In the genomic region with DNA sequence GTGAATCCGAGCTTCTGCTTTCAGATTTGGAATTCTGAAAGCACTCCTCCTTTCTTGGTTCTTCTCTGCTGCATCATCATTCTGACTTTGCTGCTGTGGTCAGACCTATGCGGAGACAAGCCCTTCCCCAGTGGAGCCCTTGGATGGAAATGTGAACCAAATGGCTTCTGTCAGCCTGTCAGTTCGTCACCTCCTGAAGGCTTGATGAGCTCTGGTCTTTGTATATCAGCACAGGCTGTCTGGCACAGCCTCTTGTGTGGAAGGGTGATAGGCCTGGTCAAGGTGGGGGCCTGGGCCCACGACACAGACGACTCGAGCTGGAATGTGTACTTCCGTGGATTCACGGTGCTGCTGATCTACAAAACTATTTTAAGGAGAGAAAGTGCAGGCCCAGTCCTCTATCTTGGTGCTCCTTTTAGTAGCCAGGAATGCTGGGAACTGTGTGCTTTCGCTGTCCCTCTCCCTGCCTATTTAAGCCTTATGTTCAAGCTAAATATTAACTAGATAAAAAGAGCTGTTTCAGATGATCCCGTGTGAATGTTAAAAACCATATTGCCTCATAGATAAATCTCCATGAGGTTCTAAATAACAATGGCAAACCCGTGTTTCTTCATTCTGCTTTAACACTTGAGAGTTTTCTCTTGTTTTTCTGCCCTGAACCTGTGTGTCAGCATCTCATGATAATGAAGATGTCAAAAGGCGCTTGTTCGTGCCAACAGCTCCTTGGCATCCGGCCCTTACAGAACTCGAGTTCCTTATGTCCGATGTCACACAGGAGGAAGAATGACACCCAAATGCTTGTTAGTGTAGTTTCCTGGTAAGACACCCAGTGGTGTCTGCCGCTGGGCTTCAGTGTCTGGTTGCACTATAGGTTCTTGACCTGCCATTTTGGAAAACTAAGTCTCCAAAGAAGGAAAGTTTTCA, we compare ENCODE assay signal across 9 mouse cellular contexts. TPM values are rescaled to one million over a fixed set of nuclear protein-coding genes. Genes with fewer than 3 reads are reported as not detected.
A peak's percentile ranks its signal among the peaks of the same experiment; 100 is the strongest.
DNase-seq lines count a peak whose midpoint lies in the region; ATAC-seq lines count a peak whose summit lies in the region.
"Had no signal": no experiment of that assay in that cellular context is flagged by ENCODE, and none has a peak within 500 bp of the region (broad histone marks: within the 10 kb centered on the region; RNA-seq: fewer than 3 reads in every experiment).

Gene Cacna1c, minus strand, starts transcription at position 37 of the 924 bp plus-strand sequence.

- H3K36me3 ChIP-seq in forebrain, embryonic 14.5 days (ENCODE audit: control insufficient read depth, insufficient read depth, low read length) = peaks cover 30% of the 10 kb centered on the region
- peaks cover 51% of the 10 kb centered on the region for H3K36me3 ChIP-seq in forebrain, embryonic 13.5 days (ENCODE audit: poor library complexity, severe bottlenecking)
- peaks cover 9% of the 10 kb centered on the region; the same call in 1 of the 2 replicates for H3K36me3 ChIP-seq in heart, embryonic 12.5 days

- H3K4me2 ChIP-seq in forebrain, embryonic 14.5 days (ENCODE audit: low read length) = no peak within 1 kb of the TSS
- H3K4me2 ChIP-seq in forebrain, embryonic 13.5 days = no peak within 1 kb of the TSS
- H3K4me2 ChIP-seq in heart, embryonic 12.5 days = peak within 1 kb of the TSS; percentile 65

- no peaks in the 10 kb centered on the region for H3K9me3 ChIP-seq in forebrain, embryonic 14.5 days (replicated peaks; ENCODE audit: control insufficient read depth, low read length)
- no peaks in the 10 kb centered on the region for H3K9me3 ChIP-seq in forebrain, embryonic 13.5 days (replicated peaks)
- H3K9me3 ChIP-seq in heart, embryonic 12.5 days (replicated peaks) = no peaks in the 10 kb centered on the region

- no peaks in the 10 kb centered on the region for H3K27me3 ChIP-seq in forebrain, embryonic 14.5 days (replicated peaks; ENCODE audit: control insufficient read depth, insufficient read depth, low read length)
- no peaks in the 10 kb centered on the region for H3K27me3 ChIP-seq in forebrain, embryonic 13.5 days
- no peaks in the 10 kb centered on the region for H3K27me3 ChIP-seq in heart, embryonic 12.5 days (replicated peaks)

- ATAC-seq in forebrain, embryonic 14.5 days = no peak
- ATAC-seq in forebrain, embryonic 13.5 days = no peak
- ATAC-seq in heart, embryonic 12.5 days (ENCODE audit: insufficient number of reproducible peaks, low FRiP score) = peak; percentile 87
- no peak for ATAC-seq in erythroblast, adult 5-6 weeks (replicated peaks; ENCODE audit: low FRiP score, poor library complexity, severe bottlenecking)
- no peak for ATAC-seq in inflammation-experienced regulatory T-cells, adult 6 months
- no peak for ATAC-seq in frontal cortex, adult (ENCODE audit: low TSS enrichment)

- peak; percentile 60 for DNase-seq in forebrain, embryonic 14.5 days (ENCODE audit: low spot score)
- DNase-seq in adrenal gland, adult 8-10 months = no peak
- no peak for DNase-seq in left cerebral cortex, postnatal 36 days (ENCODE audit: low spot score in 2 of 2)
- DNase-seq: thymus, adult 2 months had no signal

- no peak within 1 kb of the TSS for H3K27ac ChIP-seq in forebrain, embryonic 14.5 days (ENCODE audit: low read depth, low read length)
- H3K27ac ChIP-seq in forebrain, embryonic 13.5 days = no peak within 1 kb of the TSS
- peak within 1 kb of the TSS; percentile 100 for H3K27ac ChIP-seq in heart, embryonic 12.5 days (ENCODE audit: poor library complexity, severe bottlenecking)

- WGBS in forebrain, embryonic 14.5 days = 80% methylated on average over 17 of the region's 17 CpGs
- 86% methylated on average over 17 of the region's 17 CpGs for WGBS in forebrain, embryonic 13.5 days
- WGBS in heart, embryonic 12.5 days = 15% methylated on average over 17 of the region's 17 CpGs

- H3K4me3 ChIP-seq in forebrain, embryonic 14.5 days (ENCODE audit: low read depth, low read length) = no peak within 1 kb of the TSS
- no peak within 1 kb of the TSS for H3K4me3 ChIP-seq in forebrain, embryonic 13.5 days
- H3K4me3 ChIP-seq in heart, embryonic 12.5 days = peak within 1 kb of the TSS; percentile 64

- peaks cover 25% of the 10 kb centered on the region for H3K4me1 ChIP-seq in forebrain, embryonic 14.5 days (ENCODE audit: control insufficient read depth, insufficient read depth, low read length)
- peaks cover 35% of the 10 kb centered on the region for H3K4me1 ChIP-seq in forebrain, embryonic 13.5 days
- peaks cover 63% of the 10 kb centered on the region for H3K4me1 ChIP-seq in heart, embryonic 12.5 days (replicated peaks)

- intact Hi-C loops in left cerebral cortex, postnatal 36 days (cut with DNase I) = no loop called here

- H3K9ac ChIP-seq in forebrain, embryonic 14.5 days (ENCODE audit: low read length) = no peak within 1 kb of the TSS
- no peak within 1 kb of the TSS for H3K9ac ChIP-seq in forebrain, embryonic 13.5 days
- peak within 1 kb of the TSS; percentile 81 for H3K9ac ChIP-seq in heart, embryonic 12.5 days

RNA-seq across cellular contexts. Expression of gene Cacna1c, which starts in this region (rescaled TPM):
- polyA plus RNA-seq in forebrain, embryonic 14.5 days (2014; fragmentation: Nextera tagmentation; extraction: Ambion mirVana) = 3.2 and 5.5 TPM in 2 replicates
- polyA plus RNA-seq in forebrain, embryonic 13.5 days (2015; fragmentation: Nextera tagmentation; extraction: Ambion mirVana) = 3.6 and 4.2 TPM in 2 replicates
- total RNA-seq in adrenal gland, adult 8-10 months (2022) = 100 to 1,000 TPM in 3 of 4 experiments, 10 to 100 TPM in 1; 97.1 to 218 (median 127) TPM
- 58.1 and 63.4 TPM in 2 replicates for polyA plus RNA-seq in heart, embryonic 12.5 days (2016; fragmentation: Nextera tagmentation; extraction: Ambion mirVana)
- total RNA-seq in left cerebral cortex, postnatal 36 days (2021) = 10 to 100 TPM; 52.3 to 81.7 TPM
- 0.21 TPM in 1 of 2 replicates, not detected in the other for total RNA-seq in erythroblast, adult 5-6 weeks (2015; ENCODE audit: low replicate concordance)
- total RNA-seq in erythroblast, adult 5-6 weeks (2017; ENCODE audit: low replicate concordance) = 0.09 TPM in 1 of 2 replicates, not detected in the other
- 1 to 10 TPM in 1 of 3 experiments, not detected in 2; 1.1 TPM for polyA plus RNA-seq in inflammation-experienced regulatory T-cells, adult 6 months (2017; shearing (Covaris generic))

Comparison
In these comparisons a context has a peak if more than half of its experiments do, and no peak if none do; other contexts are left out.
1. RNA of gene Cacna1c (total RNA-seq): 97.1 to 218 TPM in adrenal gland, adult 8-10 months and 52.3 to 81.7 TPM in left cerebral cortex, postnatal 36 days; 0.09 to 0.21 TPM in erythroblast, adult 5-6 weeks; every median in the first group is over 10 times any median in the second.